Mouse (Mus musculus) left cerebral cortex, postnatal 14 days (tissue): ENCODE results near the gene Socs5. TPM values are rescaled to one million over a fixed set of nuclear protein-coding genes. Genes with fewer than 3 reads are reported as not detected.

ENCODE experiments used
- microRNA-seq, 2 experiments: library from miRNA; unstranded; fragments of <30 nt; microRNA quantifications; one replicate each; pipeline ENCODE4 v1.2.0; 2022
- total RNA-seq, 2 experiments: library from RNA; stranded (reverse); gene quantifications; 2 replicates each; pipeline ENCODE4 v1.2.3; 2021

Gene Socs5
- total RNA-seq, 2 experiments from 2014 or later, result 74.9 to 79.7 TPM

Small RNA genes within 50 kb of the gene (microRNA-seq; reads per million reads assigned to microRNA genes)
- gene Gm22346, result 0 reads per million in 2 experiments

Other genes starting within 250 kb of the Socs5 start
- not detected for gene Tmem247, start 190.3 kb upstream of the Socs5 start, total RNA-seq
- gene Atp6v1e2, start 159.8 kb upstream of the Socs5 start, total RNA-seq, result not detected
- 10 to 100 TPM; 32.2 to 32.3 TPM for gene Rhoq, start 144.6 kb upstream of the Socs5 start, total RNA-seq
- gene Pigf, start 82.3 kb upstream of the Socs5 start, total RNA-seq, result 10 to 100 TPM; 16.6 to 16.9 TPM
- gene Cript, start 82.1 kb upstream of the Socs5 start, total RNA-seq, result 10 to 100 TPM; 58.6 to 61.3 TPM
- gene Mcfd2, start 158.3 kb downstream of the Socs5 start, total RNA-seq, result 10 to 100 TPM; 39.1 to 40.3 TPM
- gene Ttc7, start 175.2 kb downstream of the Socs5 start, total RNA-seq, result 1 to 10 TPM; 7.2 to 7.4 TPM